Mouse (Mus musculus): ENCODE data around the gene Emg1.
A peak's percentile ranks its signal among the peaks of the same experiment; 100 is the strongest.

Emg1 gene

DNA sequence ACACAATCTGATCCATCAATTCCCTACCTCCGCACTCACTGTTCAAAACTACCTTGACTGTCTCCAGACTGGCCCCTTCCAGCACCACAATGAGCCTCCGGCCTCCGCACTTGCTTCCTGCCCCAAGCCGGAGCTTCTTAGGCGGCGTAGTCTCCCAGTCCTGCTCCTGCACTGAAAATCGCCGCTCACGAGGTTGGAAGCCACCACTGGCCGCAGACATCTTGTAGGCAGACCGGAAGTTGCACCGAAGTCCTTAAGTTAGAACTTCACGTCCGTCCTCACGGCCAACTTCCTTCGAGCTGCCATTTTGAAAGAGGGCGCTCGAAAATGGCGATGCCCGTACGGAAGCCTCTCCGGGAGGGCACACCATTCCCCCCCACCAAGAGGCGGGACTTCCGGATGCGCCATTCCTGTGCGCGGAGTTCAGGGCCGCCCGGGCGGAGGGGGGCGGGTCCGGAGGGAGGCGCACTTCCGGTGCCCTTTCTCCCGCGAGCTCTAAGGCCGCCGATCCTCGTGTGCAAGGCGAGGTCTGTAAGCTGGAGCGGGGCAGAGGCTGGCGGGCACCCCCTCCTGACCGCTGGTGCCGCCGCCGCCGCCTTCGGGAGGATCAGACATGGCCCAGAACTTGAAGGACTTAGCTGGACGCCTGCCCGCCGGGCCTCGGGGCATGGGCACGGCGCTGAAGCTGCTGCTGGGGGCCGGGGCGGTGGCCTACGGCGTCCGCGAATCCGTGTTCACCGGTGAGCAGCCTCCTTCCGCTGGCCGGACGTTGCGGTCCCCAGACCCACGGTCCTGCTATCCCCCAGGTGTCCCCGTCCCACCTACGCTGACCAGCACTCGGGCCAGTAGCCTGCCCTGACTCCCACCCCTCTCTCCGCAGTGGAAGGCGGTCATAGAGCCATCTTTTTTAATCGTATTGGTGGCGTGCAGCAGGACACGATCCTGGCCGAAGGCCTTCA lies at the start of gene Emg1, which contains the start of gene Phb2:
Gene Emg1, minus strand, starts transcription at position 355 of the 959 bp plus-strand sequence.
Gene Phb2, plus strand, starts transcription at position 513 of the 959 bp plus-strand sequence.
- DNase-seq = peak; percentile 97

- peak; percentile 89 for DNase-seq
Observed at GRCm38 (mm10) chr6:124759259-124759658, 47.3 kb upstream of the Emg1 start.

DNA sequence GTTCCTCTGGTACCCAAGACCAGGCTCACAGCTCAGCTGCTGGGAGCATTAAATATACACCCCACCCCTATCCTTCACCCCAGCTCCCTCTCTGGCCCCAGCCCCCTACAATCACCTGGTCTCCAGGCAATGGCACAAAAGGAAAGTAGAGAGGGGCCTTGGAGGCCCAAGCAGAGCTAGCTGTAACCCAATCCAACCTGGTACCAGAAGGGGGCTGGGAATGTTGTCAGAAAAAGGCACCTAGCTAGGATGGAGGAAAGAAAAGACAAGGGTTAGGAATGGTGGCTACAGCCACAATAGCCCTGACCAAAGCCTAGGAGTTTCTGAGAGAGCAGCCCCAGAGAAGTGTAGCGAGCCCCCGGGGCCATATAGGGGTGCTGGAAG lies 46.9 kb upstream of the Emg1 start:
- peak; percentile 56 for DNase-seq

DNA sequence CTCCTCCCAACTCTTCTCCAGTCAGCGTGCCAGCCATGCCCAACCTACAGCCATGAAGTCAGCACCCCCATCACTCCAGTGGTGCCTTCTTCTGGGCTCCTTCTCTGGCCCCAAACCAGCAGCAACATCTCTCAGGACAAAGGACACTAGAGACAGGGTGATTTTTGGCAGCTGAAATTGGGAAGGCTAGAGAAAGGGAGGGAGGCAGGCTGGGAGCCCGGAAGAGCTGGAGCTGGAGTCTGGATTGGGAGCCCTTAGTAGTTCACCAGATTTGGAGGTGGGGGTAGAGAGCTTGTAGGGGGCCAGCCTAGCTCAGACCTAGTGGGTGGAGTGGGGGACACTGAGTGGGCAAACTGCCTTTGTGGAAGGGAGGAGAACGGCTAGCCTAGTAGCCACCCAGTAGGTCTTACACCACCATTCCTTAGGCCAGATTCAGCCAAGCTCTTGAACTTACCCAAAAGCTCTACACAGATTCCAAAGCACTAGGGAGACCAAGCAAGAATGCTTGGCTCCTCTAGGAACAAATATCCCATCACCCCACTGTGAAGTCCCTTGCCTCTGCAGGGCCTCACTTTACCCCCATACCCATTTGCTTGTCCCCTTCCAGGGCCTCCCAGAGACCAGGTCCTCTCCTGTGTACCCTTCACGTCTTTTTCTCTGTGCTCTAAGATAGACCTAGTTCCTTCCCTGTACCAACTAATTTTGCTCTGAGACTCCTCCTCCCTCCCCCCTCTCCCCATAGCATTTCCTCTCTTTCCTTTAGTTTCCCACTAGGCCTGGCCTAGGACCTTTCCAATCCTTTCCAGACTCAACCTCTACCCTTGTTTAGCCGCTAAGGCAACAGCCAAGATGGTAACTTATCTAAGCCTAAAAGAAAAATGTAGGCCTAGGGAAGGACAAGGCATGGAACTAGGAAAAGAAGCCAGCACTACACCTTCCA lies 46.2 kb upstream of the Emg1 start:
- DNase-seq = peak; percentile 87

GRCm38 (mm10) chr6:124757351-124757880 lies 45.4 kb upstream of the Emg1 start:
- peak; percentile 58 for DNase-seq

GRCm38 (mm10) chr6:124756652-124757350 lies 44.8 kb upstream of the Emg1 start:
- DNase-seq = peak; percentile 89

DNA sequence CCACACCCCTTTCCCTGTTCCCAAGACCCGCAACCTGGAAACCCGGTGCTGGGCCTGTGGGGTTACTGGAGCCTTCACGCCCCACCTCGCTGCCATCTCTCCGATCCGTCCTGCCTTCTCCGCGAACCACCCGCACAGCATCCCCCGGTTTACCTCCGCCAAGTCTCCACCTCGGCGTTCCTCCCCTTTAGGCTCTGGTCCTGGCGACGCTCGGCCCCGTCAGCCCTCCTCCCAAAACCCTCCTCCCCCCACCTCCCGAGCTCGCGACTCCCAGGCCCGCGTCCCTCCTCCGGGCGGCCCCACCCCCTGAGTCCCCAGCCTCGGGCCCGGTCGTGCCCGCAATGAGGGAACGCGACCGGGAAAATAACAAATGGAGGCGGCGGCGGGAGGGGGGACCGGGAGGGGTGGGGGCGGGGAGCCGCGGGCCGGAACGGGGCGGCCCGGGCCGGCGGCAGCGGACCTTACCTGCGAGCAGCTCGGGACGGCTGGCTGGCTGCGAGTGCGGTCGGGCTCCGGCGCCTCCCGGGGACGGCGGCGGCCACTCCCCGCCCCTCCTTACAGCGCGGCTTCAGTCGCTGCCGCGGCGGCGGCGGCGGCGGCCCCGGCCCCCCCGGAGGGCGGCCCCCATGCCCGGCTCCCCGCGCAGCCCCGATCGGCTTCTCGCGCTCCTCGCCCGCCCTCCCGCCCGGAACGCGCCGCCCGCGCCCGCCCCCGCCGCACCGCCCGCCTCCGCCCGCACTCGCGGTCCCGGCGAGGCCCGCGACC lies 44.0 kb upstream of the Emg1 start, which contains the start of the genes Gm45234 and Atn1:
Gene Gm45234, minus strand, starts transcription at position 191 of the 765 bp plus-strand sequence.
Gene Atn1, minus strand, starts transcription at position 694 of the 765 bp plus-strand sequence.
- DNase-seq = peak; percentile 83

- DNase-seq = no peak
Observed at GRCm38 (mm10) chr6:124755306-124755705, 43.3 kb upstream of the Emg1 start.

DNA sequence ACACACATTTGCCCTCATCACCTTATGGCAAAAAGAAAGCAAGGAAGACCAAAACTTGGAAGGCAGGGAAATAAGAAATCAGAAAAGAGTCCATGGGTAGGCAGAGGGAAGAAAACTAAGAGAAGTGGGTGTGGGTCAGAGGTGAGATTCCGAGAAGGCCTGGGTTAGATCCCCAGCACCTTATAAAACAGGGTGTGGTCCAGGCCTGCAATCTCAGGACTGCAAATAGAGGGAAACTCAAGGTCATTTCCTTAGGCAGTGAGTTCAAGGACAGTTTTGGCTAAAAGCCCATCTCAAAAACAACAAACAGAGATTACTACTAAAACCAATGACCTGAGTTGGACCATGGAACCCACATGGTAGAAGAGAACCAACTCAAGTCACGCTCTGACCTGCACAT lies 41.9 kb upstream of the Emg1 start:
- no peak for DNase-seq

- no peak for DNase-seq
Observed at GRCm38 (mm10) chr6:124750405-124750804, 38.4 kb upstream of the Emg1 start.

GRCm38 (mm10) chr6:124746654-124747632 lies 35.0 kb upstream of the Emg1 start:
- peak; percentile 67 for DNase-seq

DNA sequence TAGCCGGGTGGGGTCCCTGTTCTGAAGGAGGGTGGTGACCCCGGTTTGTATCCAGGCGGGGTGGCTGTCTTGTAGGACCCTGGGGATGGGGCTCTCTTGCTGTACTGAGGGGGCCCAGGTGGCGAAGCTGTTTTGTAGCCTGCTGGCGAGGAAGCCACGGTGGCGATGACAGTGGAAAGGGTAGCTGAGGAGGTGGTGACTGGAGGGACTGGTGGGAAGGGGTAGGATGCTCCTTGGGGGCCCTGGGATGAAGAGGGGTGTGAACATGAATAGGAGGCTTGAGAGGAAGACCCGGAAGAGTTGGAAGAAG lies 34.3 kb upstream of the Emg1 start:
- DNase-seq = no peak

DNA sequence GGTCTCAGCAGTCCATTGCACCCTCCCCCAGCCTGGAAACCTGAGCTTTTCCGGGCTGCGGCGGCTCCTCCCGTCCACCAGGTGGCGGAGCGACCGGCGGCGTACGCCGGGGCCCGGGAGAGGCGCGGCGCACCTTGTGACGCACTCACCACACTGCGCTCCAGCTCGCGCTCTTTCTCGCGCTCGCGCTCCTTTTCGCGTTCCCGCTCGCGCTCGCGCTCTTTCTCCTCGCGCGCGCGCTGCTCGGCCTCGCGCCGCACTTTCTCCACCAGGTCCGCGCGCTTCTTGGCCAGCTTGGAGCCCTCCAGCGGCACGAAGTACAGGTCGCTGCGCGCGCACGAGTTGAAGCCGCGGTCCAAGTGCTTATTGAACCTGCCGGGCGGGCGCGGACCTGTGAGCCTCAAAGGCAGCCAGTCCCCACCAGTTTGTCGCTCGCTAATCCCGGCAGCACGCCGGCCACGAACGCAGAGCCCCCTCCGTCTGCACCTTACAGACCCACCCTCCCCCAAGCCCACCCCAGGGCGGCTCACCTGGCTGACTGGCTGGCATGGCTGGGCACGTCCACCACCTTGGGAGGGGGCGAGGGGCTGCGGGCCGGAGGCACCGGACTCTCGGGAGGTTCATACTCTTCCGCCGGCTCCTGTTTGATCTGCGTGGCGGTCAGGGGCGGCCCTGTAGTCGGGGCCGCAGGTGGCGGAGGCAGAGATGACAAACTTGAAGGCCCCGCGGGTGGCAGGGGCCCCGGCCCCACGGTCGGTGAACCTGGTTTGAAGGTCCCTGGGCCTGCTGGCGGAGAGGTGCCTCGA lies 33.7 kb upstream of the Emg1 start:
- peak; percentile 97 for DNase-seq

DNA sequence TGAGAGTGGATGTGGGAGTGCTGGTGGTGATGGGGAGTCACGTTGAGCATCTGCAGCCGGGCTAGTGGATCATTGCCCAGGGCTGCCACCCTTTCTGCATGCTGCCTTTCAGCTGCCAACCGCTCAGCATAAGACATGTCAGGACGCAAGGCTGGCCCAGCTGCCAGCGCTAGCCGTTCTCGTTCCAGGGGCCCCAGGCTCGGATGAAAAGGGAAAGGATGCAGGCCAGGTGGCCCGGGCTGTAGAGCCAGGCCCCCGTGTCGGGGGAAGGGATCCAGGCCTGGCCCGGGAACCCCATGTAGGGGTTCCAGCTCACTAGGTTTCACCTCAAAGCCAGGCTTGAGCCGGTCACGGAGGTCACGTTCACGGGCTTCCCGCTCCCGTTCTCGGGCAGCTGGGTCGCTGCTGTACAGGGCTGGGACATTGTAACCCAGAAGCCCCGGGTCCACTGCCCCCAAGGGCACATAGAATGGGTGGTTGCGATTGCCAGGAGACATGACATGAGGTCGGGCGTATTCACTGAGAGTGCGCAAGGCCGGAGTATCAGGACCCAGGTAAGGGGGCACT lies 32.9 kb upstream of the Emg1 start:
- DNase-seq = peak; percentile 86

DNA sequence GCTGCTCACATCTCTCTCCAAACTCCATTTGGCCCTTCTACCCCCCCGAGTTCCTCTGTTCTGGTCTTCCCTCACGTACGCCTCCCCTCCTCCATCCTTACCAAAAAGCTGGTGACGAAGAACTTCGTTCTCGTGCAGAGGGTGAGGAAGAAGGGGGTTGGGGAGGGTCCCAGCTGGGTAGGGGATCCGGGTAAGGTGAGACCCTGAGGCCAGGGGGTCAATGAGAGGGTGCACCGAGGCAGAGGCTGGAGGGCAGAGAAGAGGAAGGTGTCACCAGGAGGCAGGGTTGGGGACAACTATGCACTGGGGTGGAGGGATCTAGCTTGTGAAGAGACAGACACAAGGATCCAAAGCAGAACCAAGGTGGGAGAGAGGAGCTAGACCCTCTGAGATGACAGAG lies 31.7 kb upstream of the Emg1 start:
- DNase-seq = peak; percentile 66

DNA sequence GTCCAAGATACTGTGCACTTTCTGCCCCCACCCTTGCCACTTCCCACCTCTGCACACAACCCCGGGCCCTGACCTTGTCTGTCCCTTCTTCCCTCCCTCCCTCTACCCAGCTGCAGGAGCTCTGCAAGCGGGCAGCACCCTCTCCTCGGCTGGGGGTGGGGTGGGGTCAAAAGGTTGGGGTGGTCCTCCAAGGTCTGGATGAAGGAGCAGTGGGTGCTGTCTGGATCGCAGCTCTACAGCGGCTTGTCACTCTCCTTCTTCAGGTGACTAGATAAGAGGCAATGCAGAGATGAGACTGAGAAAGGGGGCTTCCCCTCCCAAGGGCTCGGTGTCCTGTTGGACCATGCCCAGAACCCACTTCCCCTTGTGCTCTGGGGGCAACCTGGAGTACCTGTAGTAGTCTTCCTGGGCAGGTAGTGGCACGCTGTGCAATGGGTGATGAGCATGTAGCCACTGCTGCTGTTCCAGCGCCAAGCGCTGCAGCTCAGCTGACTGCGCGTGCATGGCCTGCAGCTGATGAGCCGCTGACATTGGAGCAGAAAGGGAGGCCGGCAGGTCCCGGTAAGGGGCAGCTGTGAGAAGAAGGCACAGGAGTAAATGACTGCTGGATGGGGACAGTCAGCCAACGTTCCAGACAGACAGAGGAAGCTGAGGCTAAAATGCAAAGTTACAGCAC lies 31.0 kb upstream of the Emg1 start:
- peak; percentile 72 for DNase-seq

DNA sequence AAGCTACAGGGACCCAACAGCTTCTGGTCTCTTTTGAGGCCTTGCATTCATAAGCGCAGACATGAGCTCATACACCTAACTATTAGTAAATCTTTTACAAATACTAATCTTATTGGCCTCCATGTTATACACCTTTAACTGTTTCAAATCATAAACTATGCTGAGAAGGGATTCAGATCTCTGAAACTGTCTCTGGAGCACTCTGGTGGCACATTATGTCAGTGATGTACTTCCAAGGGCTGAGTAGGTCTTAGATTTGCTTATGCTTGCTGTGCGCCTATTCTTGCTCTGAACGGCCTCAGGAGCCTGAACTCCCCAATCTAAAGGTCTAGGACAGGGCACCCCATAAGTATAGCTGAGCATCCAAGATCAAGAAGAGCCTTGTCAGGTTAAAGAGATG lies 29.9 kb upstream of the Emg1 start:
- no peak for DNase-seq
